Mouse (Mus musculus) liver, embryonic 14 days (tissue): Measurements from ENCODE around the gene Tssk6. TPM values are rescaled to one million over a fixed set of nuclear protein-coding genes. Genes with fewer than 3 reads are reported as not detected.

Experiments used
- polyA plus RNA-seq: library from polyadenylated mRNA; depleted of rRNA; stranded (reverse); fragments of >200 nt; gene quantifications from 2 replicates; pipeline ENCODE4 v1.2.3, GENCODE M21; 2012; rRNA removed

The Tssk6 gene
- 0.25 and 0.47 TPM in 2 replicates for polyA plus RNA-seq

DNA sequence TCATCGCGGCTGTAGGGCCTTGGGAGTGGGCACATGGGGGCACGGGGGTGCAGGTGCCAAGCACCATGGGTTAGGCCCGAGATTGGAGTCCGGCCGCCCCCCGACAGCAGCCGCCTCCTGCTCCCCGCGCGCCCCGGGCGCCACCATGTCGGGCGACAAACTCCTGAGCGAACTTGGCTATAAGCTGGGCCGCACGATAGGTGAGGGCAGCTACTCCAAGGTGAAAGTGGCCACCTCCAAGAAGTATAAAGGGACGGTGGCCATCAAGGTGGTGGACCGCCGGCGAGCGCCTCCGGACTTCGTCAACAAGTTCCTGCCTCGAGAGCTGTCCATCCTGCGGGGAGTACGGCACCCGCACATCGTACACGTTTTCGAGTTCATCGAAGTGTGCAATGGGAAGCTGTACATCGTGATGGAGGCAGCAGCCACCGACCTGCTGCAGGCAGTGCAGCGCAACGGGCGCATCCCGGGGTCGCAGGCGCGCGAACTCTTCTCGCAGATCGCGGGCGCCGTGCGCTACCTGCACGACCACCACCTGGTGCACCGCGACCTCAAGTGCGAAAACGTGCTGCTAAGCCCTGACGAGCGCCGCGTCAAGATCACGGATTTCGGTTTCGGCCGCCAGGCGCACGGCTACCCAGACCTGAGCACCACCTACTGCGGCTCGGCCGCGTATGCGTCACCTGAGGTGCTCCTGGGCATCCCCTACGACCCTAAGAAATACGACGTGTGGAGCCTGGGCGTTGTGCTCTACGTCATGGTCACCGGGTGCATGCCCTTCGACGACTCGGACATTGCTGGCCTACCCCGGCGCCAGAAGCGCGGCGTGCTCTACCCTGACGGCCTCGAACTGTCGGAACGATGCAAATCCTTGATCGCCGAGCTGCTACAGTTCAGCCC lies at the start of gene Tssk6, which contains the start of the genes Ndufa13 and Yjefn3:
Gene Tssk6, plus strand, starts transcription at position 22 of the 900 bp plus-strand sequence.
Gene Ndufa13, minus strand, starts transcription at position 396 of the 900 bp plus-strand sequence.
Gene Yjefn3, minus strand, starts transcription at position 550 of the 900 bp plus-strand sequence.

DNA sequence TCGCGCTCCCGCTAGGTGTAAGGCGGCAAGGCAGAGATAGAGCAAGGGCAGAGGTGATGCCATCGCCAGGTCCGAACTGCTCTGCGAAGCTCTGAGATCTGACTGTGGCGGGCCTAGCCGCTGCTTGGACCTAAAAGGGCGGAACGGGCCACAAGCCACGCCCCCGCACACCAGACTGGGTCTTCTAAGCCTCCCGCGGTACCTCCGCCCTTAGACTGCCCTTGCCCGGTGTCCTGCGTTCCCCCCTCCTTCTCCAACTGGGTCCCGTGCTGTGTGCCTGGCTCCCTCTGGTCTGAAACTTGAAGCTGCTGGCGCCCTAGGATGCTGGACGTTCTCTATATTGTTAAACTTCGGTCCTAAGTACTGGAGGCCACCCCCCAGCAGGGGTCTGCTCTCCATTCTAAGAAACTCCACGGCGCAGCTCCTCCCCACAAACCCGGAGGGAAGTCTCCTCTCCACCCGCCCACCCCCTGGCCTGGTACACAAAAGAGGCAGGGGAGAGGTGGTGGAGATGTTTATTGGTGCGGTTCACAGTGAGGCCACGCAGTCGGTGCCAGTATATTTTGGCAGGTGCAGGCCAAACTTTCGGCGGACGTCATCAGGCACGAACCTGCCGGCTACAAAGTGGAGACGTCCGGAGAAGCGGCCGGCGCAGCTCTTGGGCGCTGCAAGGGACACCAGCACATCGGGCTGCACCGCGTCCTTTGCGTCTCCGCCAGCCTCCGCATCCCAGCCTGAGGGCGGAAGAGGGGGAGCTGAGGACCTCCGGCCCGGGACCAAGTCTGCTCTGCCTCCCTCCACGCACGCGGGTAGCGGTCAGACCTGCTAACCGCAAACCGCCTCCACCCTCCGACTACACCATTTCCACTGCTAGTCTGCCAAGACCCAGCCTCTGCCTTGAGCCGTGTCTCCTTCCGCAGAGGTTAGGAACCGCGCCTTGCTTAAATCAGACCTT lies 14.4 kb upstream of the Tssk6 start, which contains the start of gene Cilp2:
Gene Cilp2, minus strand, starts transcription at position 399 of the 955 bp plus-strand sequence.

Other genes starting within 250 kb of the Tssk6 start
- gene Zfp964, start 247.7 kb upstream of the Tssk6 start, polyA plus RNA-seq = 0.27 and 0.35 TPM in 2 replicates
- gene Zfp869, start 191.5 kb upstream of the Tssk6 start, polyA plus RNA-seq = 5.8 and 6.5 TPM in 2 replicates
- 1.7 and 1.8 TPM in 2 replicates for gene Zfp963, start 152.2 kb upstream of the Tssk6 start, polyA plus RNA-seq
- gene Gm20422, start 127.3 kb upstream of the Tssk6 start, polyA plus RNA-seq = 0.44 and 0.58 TPM in 2 replicates
- 17.0 and 18.9 TPM in 2 replicates for gene Atp13a1, start 111.0 kb upstream of the Tssk6 start, polyA plus RNA-seq
- 6.2 and 7.1 TPM in 2 replicates for gene Zfp866, start 111.0 kb upstream of the Tssk6 start, polyA plus RNA-seq
- gene Gmip, start 93.5 kb upstream of the Tssk6 start, polyA plus RNA-seq = 5.0 and 6.7 TPM in 2 replicates
- gene Lpar2, start 79.8 kb upstream of the Tssk6 start, polyA plus RNA-seq = 0.29 and 0.47 TPM in 2 replicates
- gene Pbx4, start 69.7 kb upstream of the Tssk6 start, polyA plus RNA-seq = 2.3 and 2.6 TPM in 2 replicates
- gene Cilp2, start 14.5 kb upstream of the Tssk6 start, polyA plus RNA-seq = 0.02 and 0.03 TPM in 2 replicates
- gene Ndufa13, start 374 bp downstream of the Tssk6 start, polyA plus RNA-seq = 46.0 and 50.1 TPM in 2 replicates
- 0.27 and 0.41 TPM in 2 replicates for gene Yjefn3, start 528 bp downstream of the Tssk6 start, polyA plus RNA-seq
- 17.5 and 20.3 TPM in 2 replicates for gene Gatad2a, start 94.2 kb downstream of the Tssk6 start, polyA plus RNA-seq
- gene Mau2, start 140.6 kb downstream of the Tssk6 start, polyA plus RNA-seq = 17.2 and 19.6 TPM in 2 replicates
- 6.5 and 7.2 TPM in 2 replicates for gene Sugp1, start 140.6 kb downstream of the Tssk6 start, polyA plus RNA-seq
- gene Tm6sf2, start 170.7 kb downstream of the Tssk6 start, polyA plus RNA-seq = 1.1 and 1.2 TPM in 2 replicates
- gene Hapln4, start 181.3 kb downstream of the Tssk6 start, polyA plus RNA-seq = 0.05 TPM in 2 replicates
- 0.02 TPM in 1 of 2 replicates, not detected in the other for gene Ncan, start 218.7 kb downstream of the Tssk6 start, polyA plus RNA-seq
- gene Nr2c2ap, start 229.1 kb downstream of the Tssk6 start, polyA plus RNA-seq = 11.3 and 12.4 TPM in 2 replicates
- 4.6 and 5.4 TPM in 2 replicates for gene Rfxank, start 237.0 kb downstream of the Tssk6 start, polyA plus RNA-seq
- 23.9 and 27.1 TPM in 2 replicates for gene Borcs8, start 237.3 kb downstream of the Tssk6 start, polyA plus RNA-seq
- gene Mef2b, start 237.5 kb downstream of the Tssk6 start, polyA plus RNA-seq = 0.01 and 0.07 TPM in 2 replicates